Mouse (Mus musculus) megakaryocyte, embryonic 14.5 days (primary cell): ENCODE data around the gene Slc39a1.

Experiments used
- FLI1 ChIP-seq: IDR thresholded peaks from 2 replicates; pipeline ENCODE4 v1.6.1; 2012; ENCODE audit warnings: low read length, inconsistent platforms, mixed read lengths
- GATA1 ChIP-seq: IDR thresholded peaks from 3 replicates; pipeline ENCODE4 v1.6.1; 2012; ENCODE audit warnings: mixed read lengths, low read length, inconsistent platforms, borderline replicate concordance

DNA sequence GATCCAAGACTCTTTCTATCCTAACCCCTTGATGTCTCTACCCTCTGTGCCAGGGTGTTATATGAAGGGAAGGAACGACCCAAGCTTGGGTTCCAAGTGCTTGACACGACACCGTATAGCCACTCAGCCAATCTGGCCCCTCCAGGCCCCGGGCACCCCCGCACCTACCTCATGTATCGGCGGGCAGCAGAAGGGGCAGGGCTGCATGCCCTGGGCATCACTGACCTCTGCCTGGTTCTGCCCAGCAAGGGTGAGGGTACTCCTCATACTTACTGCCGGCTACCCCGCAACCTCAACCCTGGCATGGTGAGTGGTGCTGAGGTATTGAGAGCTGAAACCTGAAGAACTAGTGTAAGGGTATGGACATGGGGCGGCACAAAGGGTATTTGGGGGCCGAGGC is 20.2 kb downstream of the Slc39a1 start:
- TF ChIP-seq GATA1 (no peak), FLI1 (no peak)
